Mouse (Mus musculus): ENCODE measurements around the gene Hoxc13. TPM values are rescaled to one million over a fixed set of nuclear protein-coding genes. Genes with fewer than 3 reads are reported as not detected.

The Hoxc13 gene
- polyA plus RNA-seq (2015; fragmentation: Nextera tagmentation; extraction: Ambion mirVana), result not detected in 2 replicates

GRCm38 (mm10) chr15:102921053-102922011, at the start of gene Hoxc13:
Gene Hoxc13, plus strand, starts transcription at chr15:102921103.
- Histone ChIP-seq H3K9me3 (no peaks in the 10 kb centered on the region), H3K9ac (no peak within 1 kb of the TSS), H3K4me2 (replicated peaks) (peak within 1 kb of the TSS; percentile 49), H3K4me3 (replicated peaks) (peak within 1 kb of the TSS; percentile 17), H3K27ac (no peak within 1 kb of the TSS), H3K4me1 (replicated peaks) (peaks cover 9% of the 10 kb centered on the region; the same call in 1 of the 2 replicates), H3K36me3 (no peaks in the 10 kb centered on the region), H3K27me3 (replicated peaks) (peaks cover 95% of the 10 kb centered on the region)
- WGBS, result under 1% methylated on average over 78 of the region's 88 CpGs
- peak; percentile 43; the same call in 1 of the 2 replicates for ATAC-seq

DNA sequence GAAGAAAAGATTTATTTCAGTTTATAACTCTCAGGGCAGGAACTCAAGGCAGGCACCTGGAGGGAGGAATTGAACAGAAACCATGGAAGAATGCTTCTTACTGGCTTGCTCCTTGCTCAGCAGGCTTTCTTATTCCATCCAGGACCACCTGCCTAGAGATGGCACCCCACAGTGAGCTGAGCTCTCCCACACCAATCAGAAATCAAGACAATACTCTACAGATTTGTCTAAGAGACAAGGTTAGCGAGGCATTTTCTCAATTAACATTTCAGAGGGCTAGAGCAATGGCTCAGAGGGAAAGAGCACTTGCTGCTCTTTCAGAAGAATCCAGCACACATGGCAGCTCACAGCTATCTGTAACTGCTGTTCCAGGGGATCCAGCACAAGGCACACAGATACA, 35.1 kb upstream of the Hoxc13 start:
- 38% methylated on average over 1 of the region's 1 CpGs for WGBS
- no peak for ATAC-seq
- Histone ChIP-seq H3K4me1 (replicated peaks) (no peaks in the 10 kb centered on the region), H3K9ac (no peak overlapping the region), H3K27ac (no peak overlapping the region), H3K4me3 (replicated peaks) (no peak overlapping the region), H3K36me3 (no peaks in the 10 kb centered on the region), H3K4me2 (replicated peaks) (no peak overlapping the region), H3K27me3 (replicated peaks) (0 out of 2 replicates have a peak, but pooled peaks cover 4% of the 10 kb centered on the region), H3K9me3 (no peaks in the 10 kb centered on the region)

DNA sequence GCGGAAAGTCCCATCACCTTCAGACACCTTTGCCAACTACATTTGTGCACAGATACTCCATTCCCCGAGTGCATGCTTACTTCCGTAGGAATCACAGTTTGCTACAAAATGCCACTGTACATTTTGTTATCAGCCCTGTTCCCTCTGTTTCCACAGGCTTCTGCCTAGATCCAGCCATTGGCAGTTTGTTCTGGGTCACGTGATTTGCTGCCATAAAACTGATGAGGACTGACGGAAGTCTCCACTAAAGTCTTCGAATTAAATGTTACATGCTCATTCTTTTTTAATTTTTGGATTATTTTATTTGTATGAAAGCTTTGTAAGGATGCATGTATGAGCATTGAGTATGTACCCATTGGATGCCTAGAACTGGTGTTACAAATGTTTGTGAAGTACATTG, 25.8 kb upstream of the Hoxc13 start:
- Histone ChIP-seq H3K27me3 (replicated peaks) (peaks cover 25% of the 10 kb centered on the region; the same call in 1 of the 2 replicates), H3K4me2 (replicated peaks) (no peak overlapping the region), H3K4me3 (replicated peaks) (no peak overlapping the region), H3K9me3 (no peaks in the 10 kb centered on the region), H3K36me3 (no peaks in the 10 kb centered on the region), H3K4me1 (replicated peaks) (no peaks in the 10 kb centered on the region), H3K27ac (no peak overlapping the region), H3K9ac (no peak overlapping the region)
- 74% methylated on average over 6 of the region's 6 CpGs for whole genome bisulfite sequencing
- no peak for ATAC-seq

GRCm38 (mm10) chr15:102904946-102905345, 16.0 kb upstream of the Hoxc13 start:
- WGBS, result 46% methylated on average over 1 of the region's 1 CpGs
- Histone ChIP-seq H3K4me2 (replicated peaks) (no peak overlapping the region), H3K4me1 (replicated peaks) (no peaks in the 10 kb centered on the region), H3K27me3 (replicated peaks) (peaks cover 64% of the 10 kb centered on the region), H3K9ac (no peak overlapping the region), H3K4me3 (replicated peaks) (no peak overlapping the region), H3K27ac (no peak overlapping the region), H3K9me3 (no peaks in the 10 kb centered on the region), H3K36me3 (no peaks in the 10 kb centered on the region)
- no peak for ATAC-seq

- 5% methylated on average over 4 of the region's 4 CpGs for WGBS
- no peak overlapping the region for H3K4me3 ChIP-seq (replicated peaks)
- H3K4me2 ChIP-seq (replicated peaks), result no peak overlapping the region
- H3K36me3 ChIP-seq, result no peaks in the 10 kb centered on the region
- no peak overlapping the region for H3K27ac ChIP-seq
- no peak overlapping the region for H3K9ac ChIP-seq
- no peaks in the 10 kb centered on the region for H3K9me3 ChIP-seq
- H3K4me1 ChIP-seq (replicated peaks), result no peaks in the 10 kb centered on the region
- H3K27me3 ChIP-seq (replicated peaks), result peaks cover 80% of the 10 kb centered on the region
- no peak for ATAC-seq
Measured at GRCm38 (mm10) chr15:102909536-102909935, 11.4 kb upstream of the Hoxc13 start.

DNA sequence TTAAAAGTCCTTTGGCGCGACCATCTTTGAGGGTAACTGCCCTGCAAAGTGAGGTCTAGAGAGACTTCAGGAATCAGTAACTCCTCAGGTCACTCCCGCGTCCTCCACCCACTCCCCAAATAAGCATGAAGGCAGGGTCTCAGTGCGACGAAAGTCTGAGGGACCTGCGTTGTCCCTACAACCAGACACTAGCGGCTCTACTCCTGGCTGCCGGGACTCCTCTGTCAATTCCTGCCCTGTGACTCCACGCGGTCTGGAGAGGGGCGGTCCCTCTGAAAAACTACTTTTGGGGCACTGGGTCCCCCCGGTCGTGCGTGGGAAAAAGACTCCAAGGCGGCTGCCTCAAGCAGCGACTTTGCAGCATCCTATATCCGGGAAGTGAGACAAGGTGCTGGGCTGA, 10.9 kb upstream of the Hoxc13 start:
- WGBS, result under 1% methylated on average over 18 of the region's 18 CpGs
- Histone ChIP-seq H3K36me3 (no peaks in the 10 kb centered on the region), H3K9ac (no peak overlapping the region), H3K4me3 (replicated peaks) (no peak overlapping the region), H3K27me3 (replicated peaks) (peaks cover 80% of the 10 kb centered on the region), H3K4me1 (replicated peaks) (no peaks in the 10 kb centered on the region), H3K4me2 (replicated peaks) (no peak overlapping the region), H3K27ac (no peak overlapping the region), H3K9me3 (no peaks in the 10 kb centered on the region)
- no peak for ATAC-seq

GRCm38 (mm10) chr15:102910496-102911095, 10.3 kb upstream of the Hoxc13 start:
- Histone ChIP-seq H3K4me1 (replicated peaks) (no peaks in the 10 kb centered on the region), H3K4me2 (replicated peaks) (no peak overlapping the region), H3K9ac (no peak overlapping the region), H3K4me3 (replicated peaks) (no peak overlapping the region), H3K9me3 (no peaks in the 10 kb centered on the region), H3K36me3 (no peaks in the 10 kb centered on the region), H3K27ac (no peak overlapping the region), H3K27me3 (replicated peaks) (peaks cover 76% of the 10 kb centered on the region)
- ATAC-seq, result no peak
- WGBS, result 2% methylated on average over 22 of the region's 22 CpGs

DNA sequence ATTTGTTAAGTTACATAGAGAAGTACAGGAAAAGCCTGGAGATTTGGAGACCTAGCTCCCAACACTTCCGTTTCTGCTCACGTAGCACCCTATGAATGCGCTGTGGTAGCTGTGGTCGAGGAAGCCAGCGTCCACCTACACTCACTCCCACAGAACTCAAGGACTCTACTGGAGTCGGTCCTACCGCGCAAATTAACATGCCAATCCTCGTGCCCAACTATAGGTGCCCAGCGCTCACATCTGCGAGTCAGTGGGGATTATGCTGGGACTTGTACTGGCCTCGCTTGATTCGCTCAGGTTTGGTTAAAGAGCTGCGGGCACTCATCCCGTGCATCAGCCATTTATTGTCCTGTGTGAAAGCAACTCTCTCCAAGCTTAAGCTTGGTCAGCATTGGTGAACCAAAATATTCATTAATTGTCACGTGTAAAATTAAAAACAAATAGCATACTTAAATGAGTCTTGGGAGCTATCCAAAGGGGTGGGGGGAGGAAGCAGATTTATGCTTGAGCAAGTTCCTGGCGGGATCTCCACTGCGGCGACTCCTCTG, 7.8 kb upstream of the Hoxc13 start:
- no peak for ATAC-seq
- Histone ChIP-seq H3K36me3 (no peaks in the 10 kb centered on the region), H3K27me3 (replicated peaks) (peaks cover 86% of the 10 kb centered on the region), H3K27ac (no peak overlapping the region), H3K9me3 (no peaks in the 10 kb centered on the region), H3K4me1 (replicated peaks) (no peaks in the 10 kb centered on the region), H3K4me3 (replicated peaks) (no peak overlapping the region), H3K4me2 (replicated peaks) (no peak overlapping the region), H3K9ac (no peak overlapping the region)
- under 1% methylated on average over 19 of the region's 19 CpGs for WGBS

DNA sequence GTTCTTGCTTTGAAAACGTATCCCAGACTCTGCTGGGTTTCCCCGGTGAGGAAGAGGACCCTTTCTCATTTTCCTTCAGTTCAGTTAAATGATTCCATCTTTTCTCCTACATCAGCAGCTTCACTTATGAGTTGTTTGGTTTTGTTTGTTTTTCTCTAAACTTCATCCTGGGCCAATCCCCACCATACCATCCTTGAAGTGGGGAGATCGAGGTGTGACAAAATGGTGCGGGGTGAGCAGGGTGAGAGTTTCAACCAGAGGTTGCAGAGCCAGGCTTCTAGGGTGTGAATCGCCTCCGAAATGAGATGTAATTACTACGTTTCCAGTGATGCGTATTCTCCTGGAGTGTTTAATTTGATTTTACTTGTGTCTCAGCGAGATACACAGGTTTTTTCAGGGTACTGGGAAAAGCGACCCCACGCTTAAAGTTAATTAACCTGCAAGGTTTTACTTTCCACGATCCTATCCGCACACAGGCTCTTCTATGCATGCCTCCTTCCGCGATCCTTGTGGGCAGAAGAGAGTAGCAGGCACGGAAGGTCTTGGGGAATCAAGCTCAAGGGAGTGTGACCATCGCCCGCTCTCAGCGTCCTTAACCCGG, 2.8 kb upstream of the Hoxc13 start:
- Histone ChIP-seq H3K9me3 (no peaks in the 10 kb centered on the region), H3K36me3 (no peaks in the 10 kb centered on the region), H3K9ac (no peak overlapping the region), H3K4me3 (replicated peaks) (no peak overlapping the region), H3K27ac (no peak overlapping the region), H3K4me1 (replicated peaks) (peaks cover 9% of the 10 kb centered on the region; the same call in 1 of the 2 replicates), H3K27me3 (replicated peaks) (peaks cover 91% of the 10 kb centered on the region), H3K4me2 (replicated peaks) (no peak overlapping the region)
- no peak for ATAC-seq
- 2% methylated on average over 20 of the region's 20 CpGs for WGBS

GRCm38 (mm10) chr15:102918611-102919265, 2.2 kb upstream of the Hoxc13 start:
- H3K4me3 ChIP-seq (replicated peaks), result no peak overlapping the region
- 4% methylated on average over 7 of the region's 7 CpGs for WGBS
- no peaks in the 10 kb centered on the region for H3K9me3 ChIP-seq
- no peak overlapping the region for H3K27ac ChIP-seq
- peaks cover 9% of the 10 kb centered on the region; the same call in 1 of the 2 replicates for H3K4me1 ChIP-seq (replicated peaks)
- no peak overlapping the region for H3K4me2 ChIP-seq (replicated peaks)
- H3K36me3 ChIP-seq, result no peaks in the 10 kb centered on the region
- peaks cover 92% of the 10 kb centered on the region for H3K27me3 ChIP-seq (replicated peaks)
- H3K9ac ChIP-seq, result no peak overlapping the region
- no peak for ATAC-seq

DNA sequence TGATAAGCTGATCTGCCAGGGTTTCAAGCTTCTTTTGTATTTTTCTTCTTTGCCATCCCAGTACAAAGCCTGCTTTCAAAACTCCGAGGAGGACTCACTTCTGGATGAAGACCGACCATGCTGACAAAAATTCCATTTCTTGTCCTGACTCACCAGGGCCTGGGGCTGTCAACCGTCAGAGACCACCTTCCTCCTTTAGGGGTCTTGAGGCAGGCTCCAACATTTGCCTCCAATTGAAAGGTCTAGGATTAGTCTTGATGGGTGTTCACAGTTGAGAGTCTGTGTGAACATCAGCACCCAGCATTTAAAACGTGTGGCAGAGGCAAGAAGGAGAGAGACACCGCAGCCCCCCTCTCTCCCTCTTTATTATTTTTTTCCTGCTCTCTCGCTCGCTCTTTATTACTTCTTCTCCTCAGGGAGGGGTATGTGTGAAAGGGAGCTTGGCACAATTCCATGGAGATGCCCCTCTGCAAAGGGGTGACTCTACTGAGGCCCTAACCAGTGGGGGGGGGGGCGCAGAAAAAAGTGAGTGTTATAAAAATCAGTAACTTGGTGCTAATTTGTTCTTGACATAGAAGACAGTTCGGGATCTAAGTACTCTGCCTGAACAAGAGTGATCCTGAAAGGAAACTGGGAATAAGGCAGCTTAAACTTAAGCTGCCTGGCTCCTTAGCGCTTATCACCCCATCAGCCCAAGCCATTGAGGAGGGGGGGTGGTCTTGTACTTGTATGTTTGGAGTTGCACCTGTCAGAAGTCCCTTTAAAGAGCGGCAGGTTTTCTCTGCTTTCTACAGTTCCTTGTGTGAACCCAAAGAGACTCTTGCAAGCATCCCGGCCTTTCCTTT, 1.3 kb upstream of the Hoxc13 start:
- H3K27me3 ChIP-seq (replicated peaks), result peaks cover 93% of the 10 kb centered on the region
- no peak overlapping the region for H3K4me3 ChIP-seq (replicated peaks)
- H3K9me3 ChIP-seq, result no peaks in the 10 kb centered on the region
- H3K4me1 ChIP-seq (replicated peaks), result peaks cover 9% of the 10 kb centered on the region; the same call in 1 of the 2 replicates
- H3K27ac ChIP-seq, result no peak overlapping the region
- WGBS, result 6% methylated on average over 12 of the region's 12 CpGs
- H3K4me2 ChIP-seq (replicated peaks), result no peak overlapping the region
- no peak for ATAC-seq
- no peaks in the 10 kb centered on the region for H3K36me3 ChIP-seq
- H3K9ac ChIP-seq, result no peak overlapping the region

Data from intestine, embryonic 15.5 days (tissue).